Mouse (Mus musculus): ENCODE results near the gene Tcf7l2. TPM values are rescaled to one million over a fixed set of nuclear protein-coding genes. Genes with fewer than 3 reads are reported as not detected.

Gene Tcf7l2
- polyA plus RNA-seq, 1 experiment from 2014 or later: 41.7 TPM

DNA sequence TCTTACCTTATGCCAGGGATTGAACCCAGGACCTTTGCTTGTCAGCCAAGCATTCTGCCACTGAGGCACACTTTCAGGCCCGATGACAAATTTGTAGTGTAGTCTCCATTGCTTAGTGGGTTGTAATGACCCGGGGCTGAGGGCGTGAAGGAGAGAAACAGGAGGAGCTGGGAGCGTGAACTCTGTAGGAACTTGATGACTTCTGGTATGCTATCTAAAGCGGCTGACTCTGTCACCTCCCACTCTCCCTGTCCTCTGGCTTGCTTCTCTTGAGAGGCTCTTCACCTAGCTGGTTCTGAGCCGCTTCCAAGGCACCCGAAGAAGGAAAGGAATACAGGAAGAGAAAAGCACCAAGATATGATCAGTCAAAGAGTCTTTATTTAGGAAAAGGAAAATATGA, 100.4 kb downstream of the Tcf7l2 start:
- TF ChIP-seq CTCF (IDR thresholded peaks at IDR 0.05; ENCODE audit: low read depth) (no peak), EP300 (optimal IDR thresholded peaks at IDR 0.05) (no peak)
- Histone ChIP-seq H3K9me3 (ENCODE audit: control insufficient read depth, low read length) (no peaks in the 10 kb centered on the region), H3K36me3 (ENCODE audit: control insufficient read depth, insufficient read depth, low read length) (no peaks in the 10 kb centered on the region), H3K27ac (replicated peaks) (no peak overlapping the region), H3K4me2 (replicated peaks; ENCODE audit: low read depth) (no peak overlapping the region), H3K4me3 (ENCODE audit: low read depth, low read length) (no peak overlapping the region), H3K27me3 (ENCODE audit: control insufficient read depth, insufficient read depth, low read length) (no peaks in the 10 kb centered on the region), H3K9ac (ENCODE audit: low read length) (no peak overlapping the region), H3K4me1 (replicated peaks; ENCODE audit: control insufficient read depth, insufficient read depth) (peaks cover 9% of the 10 kb centered on the region)
- DNase-seq (ENCODE audit: low spot score) (no peak), ATAC-seq (ENCODE audit: low FRiP score, low TSS enrichment) (no peak)
- WGBS: 46% methylated on average over 7 of the region's 7 CpGs

DNA sequence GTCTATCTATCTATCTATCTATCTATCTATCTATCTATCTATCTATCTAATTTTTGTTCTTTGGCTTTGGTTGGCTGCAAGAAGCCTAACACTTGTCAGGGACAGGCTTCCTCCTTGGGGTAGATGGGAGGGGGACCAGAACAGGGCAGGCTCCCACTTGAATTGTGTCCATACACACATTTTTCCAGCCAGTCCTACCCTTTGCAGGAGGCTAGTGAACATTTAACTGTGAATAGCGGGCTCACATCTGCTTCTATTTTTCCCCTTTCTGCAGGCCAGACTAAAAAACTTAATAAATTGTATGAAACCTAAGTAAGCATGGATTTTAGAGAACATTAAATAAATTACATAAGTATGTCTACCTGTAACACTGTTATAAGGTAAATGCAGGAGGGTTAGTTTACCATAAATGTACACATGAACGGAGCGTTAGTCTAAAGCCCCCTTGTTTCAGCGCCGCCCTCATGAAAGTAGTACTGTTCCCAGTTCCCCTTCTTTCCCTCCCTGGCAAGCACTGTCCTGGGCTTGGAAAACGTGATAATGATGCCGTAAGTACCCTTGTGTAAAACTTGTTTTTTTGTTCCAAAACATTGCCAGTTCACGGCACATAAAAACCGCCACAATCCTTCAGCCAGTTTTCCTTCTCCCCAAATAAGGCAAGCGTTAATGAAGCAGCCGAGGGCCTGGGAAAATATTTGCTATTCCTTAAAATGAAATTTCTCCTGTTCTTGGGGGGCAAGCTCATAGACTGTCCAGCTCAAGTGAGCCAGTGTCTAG, 101.7 kb downstream of the Tcf7l2 start:
- DNase-seq (ENCODE audit: low spot score): no peak
- H3K27ac ChIP-seq (replicated peaks): 0 out of 2 replicates have a peak overlapping the region, but pooled peaks have one; percentile 56
- TF ChIP-seq CTCF (IDR thresholded peaks at IDR 0.05; ENCODE audit: low read depth) (no peak), EP300 (optimal IDR thresholded peaks at IDR 0.05) (no peak)
- H3K9me3 ChIP-seq (ENCODE audit: control insufficient read depth, low read length): no peaks in the 10 kb centered on the region
- 72% methylated on average over 11 of the region's 11 CpGs for WGBS
- peaks cover 4% of the 10 kb centered on the region; the same call in 1 of the 2 replicates for H3K4me1 ChIP-seq (replicated peaks; ENCODE audit: control insufficient read depth, insufficient read depth)
- H3K9ac ChIP-seq (ENCODE audit: low read length): no peak overlapping the region
- H3K27me3 ChIP-seq (ENCODE audit: control insufficient read depth, insufficient read depth, low read length): no peaks in the 10 kb centered on the region
- H3K36me3 ChIP-seq (ENCODE audit: control insufficient read depth, insufficient read depth, low read length): no peaks in the 10 kb centered on the region
- no peak overlapping the region for H3K4me3 ChIP-seq (ENCODE audit: low read depth, low read length)
- no peak for ATAC-seq (ENCODE audit: low FRiP score, low TSS enrichment)
- H3K4me2 ChIP-seq (replicated peaks; ENCODE audit: low read depth): no peak overlapping the region

GRCm38 (mm10) chr19:55845702-55846101, 104.1 kb downstream of the Tcf7l2 start:
- 43% methylated on average over 2 of the region's 2 CpGs for WGBS
- H3K9me3 ChIP-seq (ENCODE audit: control insufficient read depth, low read length): no peaks in the 10 kb centered on the region
- H3K4me1 ChIP-seq (replicated peaks; ENCODE audit: control insufficient read depth, insufficient read depth): 0 out of 2 replicates have a peak, but pooled peaks cover 6% of the 10 kb centered on the region
- ATAC-seq (ENCODE audit: low FRiP score, low TSS enrichment): no peak
- DNase-seq (ENCODE audit: low spot score): no peak
- no peak overlapping the region for H3K27ac ChIP-seq (replicated peaks)
- H3K36me3 ChIP-seq (ENCODE audit: control insufficient read depth, insufficient read depth, low read length): no peaks in the 10 kb centered on the region
- no peaks in the 10 kb centered on the region for H3K27me3 ChIP-seq (ENCODE audit: control insufficient read depth, insufficient read depth, low read length)
- TF ChIP-seq CTCF (IDR thresholded peaks at IDR 0.05; ENCODE audit: low read depth): no peak
- TF ChIP-seq EP300 (optimal IDR thresholded peaks at IDR 0.05): no peak
- no peak overlapping the region for H3K4me2 ChIP-seq (replicated peaks; ENCODE audit: low read depth)
- no peak overlapping the region for H3K9ac ChIP-seq (ENCODE audit: low read length)
- H3K4me3 ChIP-seq (ENCODE audit: low read depth, low read length): no peak overlapping the region

DNA sequence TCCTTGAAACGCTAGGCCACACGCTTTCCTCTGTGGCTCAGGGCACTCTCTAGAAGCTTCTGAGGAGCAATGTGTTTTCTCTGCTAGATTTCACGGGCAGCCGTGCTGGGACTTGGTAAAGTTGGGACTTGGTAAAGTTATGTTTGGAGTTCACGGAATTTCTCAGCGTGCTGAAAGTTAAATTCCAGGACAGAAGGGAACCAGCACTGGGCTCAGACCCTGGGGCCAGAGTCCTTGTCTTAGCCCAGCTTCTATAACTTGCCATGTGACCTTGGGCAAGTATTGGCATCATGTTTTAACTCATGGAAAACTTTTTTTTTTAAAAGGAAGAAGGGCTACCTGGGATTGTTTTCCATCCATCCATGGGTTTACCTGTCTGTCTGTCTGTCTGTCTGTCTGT, 104.6 kb downstream of the Tcf7l2 start:
- no peak for ATAC-seq (ENCODE audit: low FRiP score, low TSS enrichment)

DNA sequence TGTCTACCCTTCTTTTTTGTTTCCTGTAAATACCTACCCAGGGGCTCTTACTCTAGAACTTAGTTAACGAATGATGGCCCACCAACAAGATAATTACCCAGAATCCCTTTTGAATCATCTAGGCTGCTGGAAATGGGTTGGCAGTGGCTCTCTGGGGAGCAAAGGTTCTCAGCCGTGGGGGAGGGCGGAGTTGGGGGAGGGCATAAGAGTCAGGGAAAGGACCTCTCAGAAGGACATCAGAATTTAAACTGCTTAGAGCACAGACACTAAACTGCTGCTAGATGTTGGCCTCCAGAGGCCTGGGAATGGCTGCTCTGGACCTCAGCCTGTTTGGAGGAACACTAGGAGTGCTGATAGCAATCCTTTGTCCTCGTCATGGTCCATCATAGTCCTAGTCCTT, 105.4 kb downstream of the Tcf7l2 start:
- Histone ChIP-seq H3K4me2 (replicated peaks; ENCODE audit: low read depth) (no peak overlapping the region), H3K4me1 (replicated peaks; ENCODE audit: control insufficient read depth, insufficient read depth) (peaks cover 9% of the 10 kb centered on the region; the same call in 1 of the 2 replicates), H3K9ac (ENCODE audit: low read length) (no peak overlapping the region), H3K4me3 (ENCODE audit: low read depth, low read length) (no peak overlapping the region), H3K27ac (replicated peaks) (no peak overlapping the region), H3K36me3 (ENCODE audit: control insufficient read depth, insufficient read depth, low read length) (no peaks in the 10 kb centered on the region), H3K9me3 (ENCODE audit: control insufficient read depth, low read length) (no peaks in the 10 kb centered on the region), H3K27me3 (ENCODE audit: control insufficient read depth, insufficient read depth, low read length) (no peaks in the 10 kb centered on the region)
- DNase-seq (ENCODE audit: low spot score) (no peak), ATAC-seq (ENCODE audit: low FRiP score, low TSS enrichment) (no peak)
- WGBS: 69% methylated on average over 4 of the region's 4 CpGs
- no peak for TF ChIP-seq CTCF (IDR thresholded peaks at IDR 0.05; ENCODE audit: low read depth)
- TF ChIP-seq EP300 (optimal IDR thresholded peaks at IDR 0.05): no peak

More for the DNA sequence above, 104.6 kb downstream of the Tcf7l2 start:
- H3K36me3 ChIP-seq (ENCODE audit: control insufficient read depth, insufficient read depth, low read length): no peaks in the 10 kb centered on the region
- H3K4me1 ChIP-seq (replicated peaks; ENCODE audit: control insufficient read depth, insufficient read depth): 0 out of 2 replicates have a peak, but pooled peaks cover 6% of the 10 kb centered on the region
- no peaks in the 10 kb centered on the region for H3K9me3 ChIP-seq (ENCODE audit: control insufficient read depth, low read length)
- 77% methylated on average over 6 of the region's 6 CpGs for WGBS
- DNase-seq (ENCODE audit: low spot score): no peak
- no peak overlapping the region for H3K4me3 ChIP-seq (ENCODE audit: low read depth, low read length)
- no peaks in the 10 kb centered on the region for H3K27me3 ChIP-seq (ENCODE audit: control insufficient read depth, insufficient read depth, low read length)
- no peak overlapping the region for H3K9ac ChIP-seq (ENCODE audit: low read length)
- H3K4me2 ChIP-seq (replicated peaks; ENCODE audit: low read depth): no peak overlapping the region
- no peak for TF ChIP-seq EP300 (optimal IDR thresholded peaks at IDR 0.05)
- no peak for TF ChIP-seq CTCF (IDR thresholded peaks at IDR 0.05; ENCODE audit: low read depth)
- no peak overlapping the region for H3K27ac ChIP-seq (replicated peaks)

GRCm38 (mm10) chr19:55850402-55851078, 108.9 kb downstream of the Tcf7l2 start:
- ATAC-seq (ENCODE audit: low FRiP score, low TSS enrichment): peak; percentile 81
- Histone ChIP-seq H3K36me3 (ENCODE audit: control insufficient read depth, insufficient read depth, low read length) (no peaks in the 10 kb centered on the region), H3K9ac (ENCODE audit: low read length) (no peak overlapping the region), H3K27ac (replicated peaks) (peak overlapping the region; percentile 67), H3K9me3 (ENCODE audit: control insufficient read depth, low read length) (no peaks in the 10 kb centered on the region), H3K27me3 (ENCODE audit: control insufficient read depth, insufficient read depth, low read length) (no peaks in the 10 kb centered on the region), H3K4me3 (ENCODE audit: low read depth, low read length) (no peak overlapping the region), H3K4me1 (replicated peaks; ENCODE audit: control insufficient read depth, insufficient read depth) (peaks cover 11% of the 10 kb centered on the region; the same call in 1 of the 2 replicates), H3K4me2 (replicated peaks; ENCODE audit: low read depth) (no peak overlapping the region)
- peak; percentile 80 for DNase-seq (ENCODE audit: low spot score)
- WGBS: 56% methylated on average over 8 of the region's 8 CpGs
- no peak for TF ChIP-seq EP300 (optimal IDR thresholded peaks at IDR 0.05)
- TF ChIP-seq CTCF (IDR thresholded peaks at IDR 0.05; ENCODE audit: low read depth): no peak

Data from stomach, postnatal 0 days (tissue).